Mouse (Mus musculus): Measurements from ENCODE around the gene Apbb2. TPM values are rescaled to one million over a fixed set of nuclear protein-coding genes. Genes with fewer than 3 reads are reported as not detected.

Gene Apbb2
- total and polyA plus RNA-seq, 2 experiments from 2014 or later = 31.8 to 41.0 TPM

DNA sequence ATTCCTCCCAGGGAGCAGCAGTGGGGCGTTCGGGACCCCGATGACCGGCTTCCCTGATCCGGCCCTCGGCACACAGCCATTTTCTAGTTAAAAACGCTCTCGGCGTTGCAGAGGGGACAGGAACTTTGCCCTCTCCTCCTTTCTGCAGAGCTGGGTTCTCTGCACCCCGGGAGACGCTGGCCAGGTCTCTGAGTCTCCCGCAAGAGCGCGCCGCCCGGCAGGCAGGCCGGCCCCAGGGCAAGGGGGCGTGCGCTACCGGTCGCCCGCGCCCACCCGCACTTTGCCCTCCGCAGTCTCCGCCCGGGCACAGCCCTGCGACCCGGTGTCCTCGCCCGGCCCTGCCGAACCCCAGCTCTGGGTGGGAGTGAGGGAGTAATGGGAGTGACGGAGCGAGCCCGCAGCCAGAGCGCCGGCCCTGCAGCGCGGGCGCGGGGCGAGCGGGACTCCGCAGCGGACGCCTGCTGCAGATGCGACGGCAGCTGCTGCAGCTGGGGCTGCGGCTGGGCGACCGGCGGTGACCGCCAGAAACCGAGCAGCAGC, 593 bp downstream of the Apbb2 start:
- H3K4me3 ChIP-seq (ENCODE audit: low read depth, low read length) = peak overlapping the region; percentile 87
- WGBS = under 1% methylated on average over 45 of the region's 54 CpGs
- TF ChIP-seq EP300 (IDR thresholded peaks at IDR 0.05; ENCODE audit: low read depth) = no peak
- TF ChIP-seq CTCF (IDR thresholded peaks at IDR 0.05; ENCODE audit: low read depth) = no peak
- no peaks in the 10 kb centered on the region for H3K27me3 ChIP-seq (ENCODE audit: control insufficient read depth, insufficient read depth, low read length)
- H3K4me2 ChIP-seq (ENCODE audit: low read depth, low read length) = peak overlapping the region; percentile 91
- ATAC-seq (ENCODE audit: insufficient read depth, low read depth) (peak; percentile 31), DNase-seq (ENCODE audit: low spot score) (no peak)
- peaks cover 18% of the 10 kb centered on the region for H3K4me1 ChIP-seq (ENCODE audit: control insufficient read depth, insufficient read depth)
- H3K9me3 ChIP-seq (replicated peaks; ENCODE audit: control insufficient read depth, low read length) = no peaks in the 10 kb centered on the region
- peak overlapping the region; percentile 93 for H3K27ac ChIP-seq (ENCODE audit: low read depth)
- H3K36me3 ChIP-seq (replicated peaks; ENCODE audit: control insufficient read depth, insufficient read depth, low read length) = no peaks in the 10 kb centered on the region
- peak overlapping the region; percentile 77 for H3K9ac ChIP-seq (replicated peaks; ENCODE audit: low read depth, low read length)

DNA sequence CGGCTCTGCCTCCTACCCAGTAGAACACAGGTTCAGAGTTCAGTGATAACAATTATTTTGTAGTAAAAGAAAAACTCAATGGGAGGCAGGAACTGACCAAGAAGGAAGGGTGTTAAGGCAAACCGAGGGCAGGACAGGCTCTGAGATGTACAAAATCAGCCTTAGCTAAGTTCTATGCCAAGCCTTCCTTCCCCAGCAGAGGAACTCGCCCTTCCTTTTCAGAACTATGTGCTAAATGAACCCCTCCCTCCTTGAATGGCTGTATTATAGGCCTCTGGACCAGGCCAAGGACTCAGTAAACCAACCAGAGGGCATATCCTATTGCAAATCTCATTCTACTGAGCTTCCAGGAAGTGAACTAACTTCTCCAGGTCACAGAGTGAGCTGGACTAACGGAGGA, 3.6 kb downstream of the Apbb2 start:
- Histone ChIP-seq H3K9ac (replicated peaks; ENCODE audit: low read depth, low read length) (no peak overlapping the region), H3K4me3 (ENCODE audit: low read depth, low read length) (no peak overlapping the region), H3K4me1 (ENCODE audit: control insufficient read depth, insufficient read depth) (peaks cover 34% of the 10 kb centered on the region), H3K4me2 (ENCODE audit: low read depth, low read length) (0 out of 2 replicates have a peak overlapping the region, but pooled peaks have one; percentile 18), H3K27ac (ENCODE audit: low read depth) (no peak overlapping the region; the same call in 1 of the 2 replicates), H3K9me3 (replicated peaks; ENCODE audit: control insufficient read depth, low read length) (no peaks in the 10 kb centered on the region), H3K36me3 (replicated peaks; ENCODE audit: control insufficient read depth, insufficient read depth, low read length) (no peaks in the 10 kb centered on the region), H3K27me3 (ENCODE audit: control insufficient read depth, insufficient read depth, low read length) (no peaks in the 10 kb centered on the region)
- TF ChIP-seq CTCF (IDR thresholded peaks at IDR 0.05; ENCODE audit: low read depth) (no peak), EP300 (IDR thresholded peaks at IDR 0.05; ENCODE audit: low read depth) (no peak)
- no peak for DNase-seq (ENCODE audit: low spot score)
- no peak for ATAC-seq (ENCODE audit: insufficient read depth, low read depth)
- 56% methylated on average over 4 of the region's 4 CpGs for WGBS

DNA sequence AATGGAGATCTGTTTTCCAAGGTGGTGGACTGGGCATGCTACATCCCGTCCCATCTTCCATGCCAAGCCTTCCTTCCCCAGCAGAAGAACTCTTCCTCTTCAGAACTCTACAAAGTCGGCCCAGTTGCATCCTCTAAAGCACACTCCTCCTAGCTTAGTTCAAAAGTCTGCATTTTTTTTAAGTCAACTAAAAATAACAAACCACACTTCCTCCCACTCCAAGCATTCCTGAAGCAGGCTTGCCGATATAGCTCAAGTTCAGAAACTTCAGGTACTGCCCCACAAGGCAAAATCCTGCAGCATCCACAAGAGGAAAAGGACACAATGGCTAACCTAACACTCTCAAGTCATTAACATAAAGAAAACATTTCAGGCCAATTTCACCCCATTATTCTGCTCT, 4.9 kb downstream of the Apbb2 start:
- H3K27me3 ChIP-seq (ENCODE audit: control insufficient read depth, insufficient read depth, low read length) = no peaks in the 10 kb centered on the region
- TF ChIP-seq CTCF (IDR thresholded peaks at IDR 0.05; ENCODE audit: low read depth) = no peak
- no peak for TF ChIP-seq EP300 (IDR thresholded peaks at IDR 0.05; ENCODE audit: low read depth)
- H3K4me3 ChIP-seq (ENCODE audit: low read depth, low read length) = no peak overlapping the region
- H3K9ac ChIP-seq (replicated peaks; ENCODE audit: low read depth, low read length) = no peak overlapping the region
- no peak overlapping the region for H3K4me2 ChIP-seq (ENCODE audit: low read depth, low read length)
- no peak for DNase-seq (ENCODE audit: low spot score)
- H3K9me3 ChIP-seq (replicated peaks; ENCODE audit: control insufficient read depth, low read length) = no peaks in the 10 kb centered on the region
- no peak for ATAC-seq (ENCODE audit: insufficient read depth, low read depth)
- H3K36me3 ChIP-seq (replicated peaks; ENCODE audit: control insufficient read depth, insufficient read depth, low read length) = no peaks in the 10 kb centered on the region
- H3K27ac ChIP-seq (ENCODE audit: low read depth) = 0 out of 2 replicates have a peak overlapping the region, but pooled peaks have one; percentile 26
- WGBS = 33% methylated on average over 3 of the region's 3 CpGs
- peaks cover 42% of the 10 kb centered on the region for H3K4me1 ChIP-seq (ENCODE audit: control insufficient read depth, insufficient read depth)

GRCm38 (mm10) chr5:66612964-66613363, 5.6 kb downstream of the Apbb2 start:
- H3K27ac ChIP-seq (ENCODE audit: low read depth) = peak overlapping the region; percentile 41; the same call in 1 of the 2 replicates
- H3K4me3 ChIP-seq (ENCODE audit: low read depth, low read length) = no peak overlapping the region
- H3K9ac ChIP-seq (replicated peaks; ENCODE audit: low read depth, low read length) = no peak overlapping the region
- 68% methylated on average over 5 of the region's 5 CpGs for WGBS
- H3K27me3 ChIP-seq (ENCODE audit: control insufficient read depth, insufficient read depth, low read length) = no peaks in the 10 kb centered on the region
- H3K4me1 ChIP-seq (ENCODE audit: control insufficient read depth, insufficient read depth) = peaks cover 47% of the 10 kb centered on the region
- DNase-seq (ENCODE audit: low spot score) = no peak
- H3K36me3 ChIP-seq (replicated peaks; ENCODE audit: control insufficient read depth, insufficient read depth, low read length) = no peaks in the 10 kb centered on the region
- H3K4me2 ChIP-seq (ENCODE audit: low read depth, low read length) = no peak overlapping the region
- TF ChIP-seq CTCF (IDR thresholded peaks at IDR 0.05; ENCODE audit: low read depth) (no peak), EP300 (IDR thresholded peaks at IDR 0.05; ENCODE audit: low read depth) (no peak)
- no peak for ATAC-seq (ENCODE audit: insufficient read depth, low read depth)
- no peaks in the 10 kb centered on the region for H3K9me3 ChIP-seq (replicated peaks; ENCODE audit: control insufficient read depth, low read length)

GRCm38 (mm10) chr5:66611851-66612250, 6.7 kb downstream of the Apbb2 start:
- WGBS = 54% methylated on average over 4 of the region's 4 CpGs
- Histone ChIP-seq H3K4me2 (ENCODE audit: low read depth, low read length) (no peak overlapping the region), H3K36me3 (replicated peaks; ENCODE audit: control insufficient read depth, insufficient read depth, low read length) (no peaks in the 10 kb centered on the region), H3K27ac (ENCODE audit: low read depth) (no peak overlapping the region), H3K4me1 (ENCODE audit: control insufficient read depth, insufficient read depth) (peaks cover 52% of the 10 kb centered on the region), H3K4me3 (ENCODE audit: low read depth, low read length) (no peak overlapping the region), H3K9me3 (replicated peaks; ENCODE audit: control insufficient read depth, low read length) (no peaks in the 10 kb centered on the region), H3K27me3 (ENCODE audit: control insufficient read depth, insufficient read depth, low read length) (no peaks in the 10 kb centered on the region), H3K9ac (replicated peaks; ENCODE audit: low read depth, low read length) (no peak overlapping the region)
- no peak for TF ChIP-seq EP300 (IDR thresholded peaks at IDR 0.05; ENCODE audit: low read depth)
- no peak for TF ChIP-seq CTCF (IDR thresholded peaks at IDR 0.05; ENCODE audit: low read depth)
- ATAC-seq (ENCODE audit: insufficient read depth, low read depth) = no peak
- DNase-seq (ENCODE audit: low spot score) = no peak

- Histone ChIP-seq H3K4me3 (ENCODE audit: low read depth, low read length) (no peak overlapping the region), H3K27me3 (ENCODE audit: control insufficient read depth, insufficient read depth, low read length) (no peaks in the 10 kb centered on the region), H3K4me2 (ENCODE audit: low read depth, low read length) (no peak overlapping the region), H3K36me3 (replicated peaks; ENCODE audit: control insufficient read depth, insufficient read depth, low read length) (no peaks in the 10 kb centered on the region), H3K27ac (ENCODE audit: low read depth) (no peak overlapping the region), H3K9me3 (replicated peaks; ENCODE audit: control insufficient read depth, low read length) (no peaks in the 10 kb centered on the region), H3K9ac (replicated peaks; ENCODE audit: low read depth, low read length) (no peak overlapping the region), H3K4me1 (ENCODE audit: control insufficient read depth, insufficient read depth) (peaks cover 52% of the 10 kb centered on the region)
- ATAC-seq (ENCODE audit: insufficient read depth, low read depth) (no peak), DNase-seq (ENCODE audit: low spot score) (no peak)
- 88% methylated on average over 5 of the region's 5 CpGs for WGBS
- TF ChIP-seq CTCF (IDR thresholded peaks at IDR 0.05; ENCODE audit: low read depth) (no peak), EP300 (IDR thresholded peaks at IDR 0.05; ENCODE audit: low read depth) (no peak)
Observed at GRCm38 (mm10) chr5:66611361-66611760, 7.2 kb downstream of the Apbb2 start.

Data from heart, postnatal 0 days (tissue).